Mouse (Mus musculus): ENCODE measurements around the gene Tiam1.

DNA sequence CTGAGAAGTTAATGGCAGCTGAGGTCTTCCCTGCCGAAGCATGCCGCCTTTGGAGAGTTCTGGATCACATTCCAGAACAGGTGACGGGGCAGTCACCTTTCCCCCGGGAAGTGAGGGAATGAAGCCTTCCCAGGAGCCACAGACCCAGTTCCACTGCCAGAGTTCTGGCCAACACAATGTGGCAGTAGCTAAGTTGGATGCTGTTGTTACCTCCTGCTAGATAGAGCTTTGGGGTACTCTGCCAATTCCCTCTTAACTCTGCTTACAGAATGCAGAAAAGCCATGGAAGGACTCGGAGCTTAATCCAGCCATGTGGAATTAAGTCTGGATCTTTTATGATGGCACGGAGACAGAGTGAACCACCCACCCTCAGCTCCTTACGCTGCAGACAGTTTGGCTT, 209.6 kb downstream of the Tiam1 start:
- TF ChIP-seq CTCF (IDR thresholded peaks at IDR 0.05) (no peak), EP300 (IDR thresholded peaks at IDR 0.05) (no peak)
